Mouse (Mus musculus) brain, embryonic 14.5 days (tissue): ENCODE results near the gene Kncn.

Source experiments
- CTCF ChIP-seq: fragments of 200-500 bp; IDR thresholded peaks from 2 replicates; pipeline ENCODE4 v1.5.1; 2012; ENCODE audit warnings: inconsistent platforms, mild to moderate bottlenecking, moderate library complexity, borderline replicate concordance; ENCODE audit not compliant: insufficient read depth, insufficient read length; ENCODE audit errors: extremely low read depth
- POLR2A ChIP-seq: fragments of 200-500 bp; IDR thresholded peaks from 2 replicates; pipeline ENCODE4 v1.6.1; 2012; ENCODE audit warnings: mild to moderate bottlenecking, inconsistent platforms, borderline replicate concordance; ENCODE audit not compliant: poor library complexity, insufficient read depth, insufficient read length, severe bottlenecking; ENCODE audit errors: extremely low read depth

DNA sequence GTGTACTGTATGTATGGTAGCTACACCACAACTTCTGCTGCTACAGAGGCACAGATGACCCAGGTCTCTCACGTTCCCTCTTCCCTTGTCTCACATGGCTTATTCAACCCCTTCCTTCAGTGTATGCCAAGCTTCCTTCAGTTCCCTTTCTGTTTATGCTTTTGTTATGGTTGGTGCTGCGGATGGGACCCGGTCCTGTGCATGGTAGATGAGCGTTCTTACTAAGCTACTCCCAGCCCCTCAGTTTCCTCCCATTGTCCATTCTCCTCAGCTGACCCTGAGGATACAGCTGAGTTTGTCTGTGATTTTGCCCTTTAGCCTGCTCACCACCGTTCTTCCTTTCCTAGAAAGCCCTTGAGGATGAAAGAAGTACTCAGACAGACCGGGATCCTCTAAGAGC lies 32.6 kb upstream of the Kncn start:
- TF ChIP-seq CTCF, result no peak
- no peak for TF ChIP-seq POLR2A
